Mouse (Mus musculus) bone marrow macrophage, adult 2 months (primary cell): ENCODE measurements around the gene Mthfsd.

Experiments used
- CTCF ChIP-seq: IDR thresholded peaks from 2 replicates; pipeline ENCODE4 v1.5.1; 2012; ENCODE audit warnings: low read depth, mild to moderate bottlenecking, low read length, moderate library complexity
- POLR2A ChIP-seq: IDR thresholded peaks from 2 replicates; pipeline ENCODE4 v1.6.1; 2012; ENCODE audit warnings: mild to moderate bottlenecking, low read depth, low read length, borderline replicate concordance

DNA sequence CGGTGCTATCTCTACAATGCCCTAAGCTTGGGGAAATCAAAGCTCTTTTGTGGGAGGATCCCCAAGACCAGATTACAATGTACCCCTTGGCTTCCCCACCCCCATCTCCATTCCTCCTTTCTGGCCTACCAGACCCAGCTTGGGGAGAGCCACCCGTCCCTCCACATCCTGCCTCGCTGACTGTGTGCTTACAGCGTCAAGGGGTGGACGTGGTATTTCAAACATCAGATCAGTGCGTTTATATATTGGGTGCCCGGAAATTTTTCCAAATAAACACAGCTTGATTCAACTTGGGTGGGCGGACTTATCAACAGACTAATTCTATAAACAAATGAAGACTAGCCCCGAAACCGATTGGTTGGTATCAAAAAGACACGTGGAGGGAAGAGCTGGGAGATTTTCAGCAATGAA lies 19.1 kb upstream of the Mthfsd start:
- TF ChIP-seq POLR2A: no peak
- no peak for TF ChIP-seq CTCF
